Mouse (Mus musculus) brown adipose tissue, adult 24 weeks (tissue): ENCODE measurements at regions not wholly inside any gene's neighbourhood (a gene's known extent, or its start where the extent isn't known, plus 50 kb on each side); places are given as distances from the start of the nearest gene placed in this dataset.

Source experiments
- H3K27ac ChIP-seq: fragments of 200-500 bp; replicated peaks from 2 replicates; pipeline ENCODE4 v1.5.1; 2012; ENCODE audit warnings: low read depth, mild to moderate bottlenecking, low read length
- H3K4me1 ChIP-seq: fragments of 200-500 bp; 2 replicates; pipeline ENCODE4 v1.6.1; 2012; ENCODE audit warnings: low read length, mixed read lengths; ENCODE audit not compliant: control insufficient read depth, insufficient read depth, insufficient read length
- H3K4me3 ChIP-seq: fragments of 200-500 bp; 2 replicates; pipeline ENCODE4 v1.5.1; 2012; ENCODE audit warnings: low read depth, mild to moderate bottlenecking, low read length, moderate library complexity; ENCODE audit not compliant: insufficient read depth

DNA sequence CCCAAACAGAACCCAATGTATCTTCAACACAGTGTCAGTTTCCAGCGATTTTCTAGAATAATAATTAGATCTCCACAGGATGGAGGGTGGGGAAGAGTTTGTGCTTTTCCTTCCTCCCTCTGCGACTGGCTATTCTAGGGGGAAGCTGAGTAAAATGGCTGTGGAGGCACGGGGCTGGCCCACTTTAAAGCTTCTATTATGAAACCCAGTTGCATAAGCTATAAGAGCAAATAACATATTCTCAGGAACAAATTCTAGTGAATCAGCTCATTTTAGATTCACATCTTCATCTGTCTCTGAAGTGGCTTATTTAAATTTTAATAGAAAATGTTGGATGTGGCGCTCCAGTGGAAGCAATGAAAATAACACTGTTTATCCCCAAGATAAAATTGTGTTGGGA, 102.6 kb upstream of the Cpeb2 start:
- no peak overlapping the region for H3K4me3 ChIP-seq
- no peaks in the 10 kb centered on the region; the same call in none of the 2 replicates for H3K4me1 ChIP-seq
- H3K27ac ChIP-seq, result no peak overlapping the region

GRCm38 (mm10) chr5:43130901-43131557, 101.9 kb upstream of the Cpeb2 start:
- no peaks in the 10 kb centered on the region; the same call in none of the 2 replicates for H3K4me1 ChIP-seq
- H3K4me3 ChIP-seq, result no peak overlapping the region
- no peak overlapping the region for H3K27ac ChIP-seq

GRCm38 (mm10) chr5:43133672-43134071, 99.3 kb upstream of the Cpeb2 start:
- no peak overlapping the region for H3K27ac ChIP-seq
- no peaks in the 10 kb centered on the region; the same call in none of the 2 replicates for H3K4me1 ChIP-seq
- H3K4me3 ChIP-seq, result no peak overlapping the region

DNA sequence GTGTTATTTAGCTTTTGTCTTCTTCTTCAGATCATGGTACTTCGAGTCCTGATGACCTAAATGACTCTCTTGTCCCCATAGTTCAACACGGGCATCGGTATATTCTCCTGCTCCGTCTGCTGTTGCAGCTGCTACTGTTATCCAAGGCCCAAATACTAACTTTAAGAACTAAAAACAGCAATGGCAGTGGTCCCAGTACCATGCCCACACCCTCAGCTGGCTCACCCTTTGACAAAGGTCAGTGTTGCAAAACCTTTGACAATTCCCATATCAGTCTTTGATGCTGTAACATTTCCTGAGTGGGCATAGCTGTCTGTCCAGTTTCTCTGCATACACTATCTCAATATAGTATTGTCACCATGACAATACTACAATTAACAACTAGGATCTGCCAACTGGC, 96.8 kb upstream of the Cpeb2 start:
- H3K27ac ChIP-seq, result no peak overlapping the region
- no peaks in the 10 kb centered on the region; the same call in 1 of the 2 replicates for H3K4me1 ChIP-seq
- no peak overlapping the region for H3K4me3 ChIP-seq

GRCm38 (mm10) chr5:43137777-43138176, 95.2 kb upstream of the Cpeb2 start:
- Histone ChIP-seq H3K27ac (no peak overlapping the region), H3K4me1 (no peaks in the 10 kb centered on the region; the same call in 1 of the 2 replicates), H3K4me3 (no peak overlapping the region)

- Histone ChIP-seq H3K4me3 (no peak overlapping the region), H3K27ac (no peak overlapping the region), H3K4me1 (no peaks in the 10 kb centered on the region)
Measured at GRCm38 (mm10) chr5:43138931-43139486, 94.0 kb upstream of the Cpeb2 start.

DNA sequence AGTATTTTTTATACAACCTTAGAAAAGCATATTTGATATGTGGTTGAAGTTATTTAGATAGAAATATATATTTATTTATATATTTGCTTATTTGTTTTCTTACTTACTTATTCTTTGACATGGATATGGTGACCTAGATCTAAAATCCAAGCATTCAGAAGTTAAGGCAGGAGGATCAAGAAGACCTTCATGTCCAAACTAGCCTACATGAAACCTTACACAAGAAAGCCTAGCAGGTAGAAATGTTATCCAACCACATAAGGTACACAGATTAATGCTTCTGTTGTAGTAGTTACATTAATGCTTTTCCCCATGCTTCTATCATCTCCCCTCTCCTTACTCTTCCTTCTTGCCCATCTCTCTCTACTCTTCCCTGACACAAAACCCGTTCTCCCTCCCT, 93.2 kb upstream of the Cpeb2 start:
- H3K27ac ChIP-seq, result no peak overlapping the region
- no peaks in the 10 kb centered on the region for H3K4me1 ChIP-seq
- H3K4me3 ChIP-seq, result no peak overlapping the region

GRCm38 (mm10) chr5:43145939-43146338, 87.0 kb upstream of the Cpeb2 start:
- H3K27ac ChIP-seq, result no peak overlapping the region
- H3K4me1 ChIP-seq, result no peaks in the 10 kb centered on the region
- H3K4me3 ChIP-seq, result no peak overlapping the region

DNA sequence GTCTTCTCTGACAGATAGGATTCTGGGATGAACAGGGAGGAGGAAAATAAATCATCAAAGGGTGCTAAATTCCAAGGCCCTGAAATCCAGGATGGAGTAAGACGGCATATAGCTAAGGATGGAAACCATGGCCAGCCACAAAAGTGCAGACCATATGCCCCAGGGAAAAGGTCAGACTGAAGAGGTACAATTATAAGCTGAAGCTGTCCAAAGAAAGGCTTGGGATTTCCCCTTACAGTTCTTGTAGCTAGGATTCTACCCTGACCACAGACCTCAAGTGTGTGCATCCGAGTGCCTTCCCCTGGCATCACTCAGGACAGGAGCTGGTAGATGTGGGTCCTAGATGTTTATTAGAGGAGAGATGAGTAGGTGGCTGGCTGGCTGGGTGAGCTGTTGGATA, 86.0 kb upstream of the Cpeb2 start:
- Histone ChIP-seq H3K4me1 (peaks cover 6% of the 10 kb centered on the region; the same call in 1 of the 2 replicates), H3K4me3 (no peak overlapping the region), H3K27ac (no peak overlapping the region)

DNA sequence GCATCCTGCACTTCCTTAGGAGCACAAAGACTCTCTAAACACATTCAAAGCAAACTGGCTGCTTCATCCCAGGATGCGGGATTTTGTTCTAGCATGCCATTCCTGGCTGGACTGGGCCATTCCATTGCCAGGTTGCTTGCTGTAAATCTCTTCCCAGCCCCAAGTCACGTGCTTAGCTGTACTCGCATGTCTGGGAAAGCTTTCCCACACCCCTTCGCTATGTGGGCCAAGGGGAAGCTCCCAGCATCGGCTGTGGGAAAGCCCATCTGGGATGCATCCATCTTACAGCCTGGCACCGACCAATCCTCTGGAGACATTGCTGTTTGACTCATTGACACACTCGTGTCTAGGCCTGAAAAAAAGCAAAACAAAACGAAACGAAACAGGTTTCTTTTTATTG, 84.5 kb upstream of the Cpeb2 start:
- H3K27ac ChIP-seq, result no peak overlapping the region
- no peak overlapping the region for H3K4me3 ChIP-seq
- H3K4me1 ChIP-seq, result peaks cover 10% of the 10 kb centered on the region; the same call in 1 of the 2 replicates

DNA sequence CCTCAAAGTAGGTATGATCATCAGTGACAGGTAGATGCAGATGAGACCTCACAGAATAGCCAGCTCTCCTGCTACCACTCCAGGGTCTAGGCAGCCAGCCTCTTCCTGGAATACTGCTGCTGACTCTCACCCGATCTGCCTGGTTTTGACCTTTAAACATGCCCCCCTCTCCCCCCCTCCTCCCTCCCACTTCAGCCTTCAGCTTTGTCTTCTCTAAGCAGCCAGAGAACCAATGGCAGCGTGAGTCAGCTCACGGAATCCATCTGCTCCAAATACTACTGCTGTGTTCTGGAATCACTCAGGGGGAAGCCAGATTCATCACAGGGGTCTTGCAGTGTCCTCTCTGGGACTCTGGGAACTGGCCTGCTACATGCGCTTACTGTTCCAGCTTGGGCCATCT, 83.4 kb upstream of the Cpeb2 start:
- Histone ChIP-seq H3K27ac (no peak overlapping the region), H3K4me1 (peaks cover 10% of the 10 kb centered on the region; the same call in 1 of the 2 replicates), H3K4me3 (no peak overlapping the region)

GRCm38 (mm10) chr5:43151099-43151774, 81.7 kb upstream of the Cpeb2 start:
- Histone ChIP-seq H3K4me1 (peaks cover 10% of the 10 kb centered on the region; the same call in 1 of the 2 replicates), H3K4me3 (no peak overlapping the region), H3K27ac (no peak overlapping the region)

- Histone ChIP-seq H3K27ac (no peak overlapping the region), H3K4me1 (peaks cover 14% of the 10 kb centered on the region; the same call in 1 of the 2 replicates)
Measured at GRCm38 (mm10) chr5:43152119-43152611, 80.8 kb upstream of the Cpeb2 start.

GRCm38 (mm10) chr5:43152881-43153280, 80.1 kb upstream of the Cpeb2 start:
- H3K4me1 ChIP-seq, result peaks cover 14% of the 10 kb centered on the region; the same call in 1 of the 2 replicates
- H3K27ac ChIP-seq, result no peak overlapping the region
- no peak overlapping the region for H3K4me3 ChIP-seq

More at GRCm38 (mm10) chr5:43152119-43152611, 80.8 kb upstream of the Cpeb2 start:
- H3K4me3 ChIP-seq, result no peak overlapping the region

DNA sequence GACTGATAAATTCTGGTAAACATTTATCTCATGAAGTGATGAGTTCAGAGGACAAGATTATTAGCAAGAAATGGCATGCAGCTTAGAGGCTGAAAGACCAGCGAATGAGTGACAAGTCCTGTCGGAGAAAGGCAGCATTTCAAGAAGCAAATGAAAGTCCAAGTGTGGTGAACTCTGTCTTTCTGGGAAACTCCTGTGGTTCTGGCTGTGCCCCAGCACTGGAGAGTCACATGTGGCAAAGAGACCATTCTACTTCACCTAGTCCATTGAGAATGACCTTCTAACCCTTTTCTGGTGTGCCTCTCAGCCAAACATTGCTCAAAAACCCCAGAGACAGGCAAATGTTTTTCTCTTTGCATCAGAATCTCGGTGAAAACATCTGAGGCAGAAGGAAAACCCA, 76.2 kb upstream of the Cpeb2 start:
- Histone ChIP-seq H3K4me3 (no peak overlapping the region), H3K4me1 (peaks cover 9% of the 10 kb centered on the region; the same call in 1 of the 2 replicates), H3K27ac (no peak overlapping the region)
